Mouse (Mus musculus): ENCODE data around the gene Dot1l.
"Not testable (repeated sequence)": the region's sequence is repeated elsewhere in the genome, so short reads cannot be mapped to it uniquely, and the experiment has no call there.

Gene Dot1l

DNA sequence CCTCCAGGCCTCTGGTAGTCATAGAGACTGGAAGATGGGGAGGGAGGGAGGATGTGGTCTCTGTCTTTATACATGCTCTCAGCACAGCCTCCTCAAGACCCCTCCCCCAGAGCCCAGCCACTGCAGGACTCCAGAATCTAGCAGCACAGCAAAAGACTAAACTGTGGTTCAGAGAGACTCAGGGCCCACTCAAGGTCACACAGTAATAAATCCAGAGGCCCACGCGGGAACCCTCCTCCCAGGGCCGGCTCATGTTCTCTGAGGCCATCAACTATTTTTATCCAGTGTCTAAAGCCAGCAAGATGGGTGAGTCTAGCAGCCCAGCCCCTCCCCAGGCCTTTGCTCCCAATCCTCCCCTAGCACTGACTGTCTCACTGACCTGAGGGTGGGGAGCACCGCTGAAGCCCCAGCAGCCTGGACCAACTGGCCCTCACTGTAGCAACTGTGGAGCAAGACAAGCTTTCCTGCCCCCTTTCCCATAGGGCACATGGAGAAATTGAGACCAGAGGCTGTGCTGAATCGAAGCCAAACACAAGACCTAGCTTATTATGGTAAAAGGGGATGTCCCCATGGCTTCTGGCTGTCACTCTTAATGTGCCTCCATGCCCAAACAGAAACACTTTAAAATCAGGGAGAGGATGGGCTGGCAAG lies 57.5 kb downstream of the Dot1l start:
- DNase-seq (ENCODE audit: low read depth): no peak

DNA sequence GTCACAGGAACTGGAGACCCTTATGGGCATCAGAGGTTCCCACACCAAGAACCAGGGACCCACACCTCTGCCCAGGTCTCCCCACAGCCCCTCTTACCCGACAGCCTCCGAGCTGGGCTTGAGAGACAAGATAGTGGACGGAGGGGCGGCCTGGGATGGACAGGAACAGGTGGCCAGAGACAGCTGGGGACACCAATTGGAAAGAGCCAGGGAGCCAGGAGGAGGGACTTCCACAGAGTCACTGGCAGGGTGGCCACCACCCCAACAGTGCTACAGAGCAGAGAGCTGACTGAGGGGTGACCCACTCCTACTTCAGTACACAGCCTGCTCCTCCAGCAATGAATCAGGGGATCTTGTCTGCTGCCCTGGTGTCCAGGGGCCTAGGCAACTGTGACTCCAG lies 58.4 kb downstream of the Dot1l start, which contains the start of gene Jsrp1:
Jsrp1 (minus strand) TSS at position 133 of the 400 bp plus-strand sequence.
- DNase-seq (ENCODE audit: low read depth): no peak

- no peak for DNase-seq (ENCODE audit: low read depth)
Observed at GRCm38 (mm10) chr10:80814800-80815199, 59.8 kb downstream of the Dot1l start.

GRCm38 (mm10) chr10:80816303-80816702 lies 61.3 kb downstream of the Dot1l start:
- not testable (repeated sequence) for DNase-seq (ENCODE audit: low read depth)

DNA sequence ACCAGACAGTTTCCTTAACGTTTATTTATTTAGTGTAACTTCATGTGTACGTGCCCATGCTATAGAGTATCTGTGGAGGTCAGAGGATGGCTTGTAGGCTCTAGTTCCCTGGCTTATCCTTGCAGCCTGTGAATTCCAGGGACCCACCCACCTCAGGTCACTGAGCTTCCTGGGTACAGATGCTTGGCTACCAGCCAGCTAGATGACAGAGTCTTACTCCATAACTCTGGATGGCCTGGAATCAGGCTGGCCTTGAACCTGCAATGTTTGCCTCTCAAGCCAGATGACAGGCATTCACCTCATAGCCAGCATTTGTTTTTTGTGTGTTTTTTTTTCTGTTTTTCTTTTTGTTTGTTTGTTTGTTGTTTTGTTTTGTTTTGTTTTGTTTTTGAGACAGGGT lies 62.2 kb downstream of the Dot1l start:
- no peak for DNase-seq (ENCODE audit: low read depth)

GRCm38 (mm10) chr10:80817955-80818354 lies 62.9 kb downstream of the Dot1l start:
- DNase-seq (ENCODE audit: low read depth): peak; percentile 61

DNA sequence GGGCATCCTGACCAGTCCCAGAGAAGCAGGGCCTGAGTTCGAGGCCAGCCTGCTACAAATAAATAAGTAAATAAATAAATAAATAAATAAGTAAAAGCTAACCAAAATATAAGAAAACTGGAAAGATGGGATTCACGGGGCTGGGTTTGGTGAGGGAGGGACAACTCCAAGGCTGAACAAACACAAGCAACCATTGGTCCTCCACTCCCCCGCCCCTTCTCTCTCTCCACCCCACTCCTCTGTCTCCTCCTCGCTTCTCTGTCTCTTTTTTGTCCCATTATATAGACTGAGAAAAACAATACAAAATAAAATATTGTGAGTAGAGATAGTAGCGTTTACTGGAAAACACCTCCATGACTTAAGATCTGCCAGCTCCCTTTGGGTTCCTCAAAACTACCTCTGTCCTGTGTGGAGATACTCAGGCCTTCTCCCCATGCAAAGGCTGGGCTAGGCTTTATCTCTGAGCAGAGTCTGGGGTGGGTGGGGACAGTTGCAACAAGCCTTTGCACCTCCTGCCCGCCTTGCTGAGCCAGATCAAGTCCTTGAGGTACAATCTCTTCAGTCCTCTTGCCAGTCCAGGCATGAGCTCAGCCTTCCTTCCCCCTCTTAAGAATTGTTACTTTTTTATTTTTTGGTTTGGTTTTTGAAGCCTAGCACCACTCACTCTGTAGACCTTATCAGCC lies 63.7 kb downstream of the Dot1l start:
- DNase-seq (ENCODE audit: low read depth): no peak

- DNase-seq (ENCODE audit: low read depth): no peak
Observed at GRCm38 (mm10) chr10:80819406-80819805, 64.4 kb downstream of the Dot1l start.

DNA sequence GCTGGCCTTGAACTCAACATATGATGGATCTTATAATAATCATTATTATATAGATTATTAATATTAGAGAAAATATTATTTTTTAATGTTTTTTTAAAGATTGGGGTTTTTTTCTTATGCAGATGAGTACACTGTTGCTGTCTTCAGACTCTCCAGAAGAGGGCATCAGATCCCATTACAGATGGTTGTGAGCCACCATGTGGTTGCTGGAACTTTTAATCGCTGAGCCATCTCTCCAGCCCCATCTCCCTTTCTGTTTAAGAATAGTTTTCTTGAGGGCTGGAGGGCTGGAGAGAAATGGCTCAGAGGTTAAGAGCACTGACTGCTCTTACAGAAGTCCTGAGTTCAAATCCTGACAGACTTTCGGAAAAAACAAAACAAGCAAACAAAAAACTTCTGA lies 67.0 kb downstream of the Dot1l start:
- peak; percentile 71 for DNase-seq (ENCODE audit: low read depth)

- DNase-seq (ENCODE audit: low read depth): no peak
Observed at GRCm38 (mm10) chr10:80822528-80822927, 67.5 kb downstream of the Dot1l start.

DNA sequence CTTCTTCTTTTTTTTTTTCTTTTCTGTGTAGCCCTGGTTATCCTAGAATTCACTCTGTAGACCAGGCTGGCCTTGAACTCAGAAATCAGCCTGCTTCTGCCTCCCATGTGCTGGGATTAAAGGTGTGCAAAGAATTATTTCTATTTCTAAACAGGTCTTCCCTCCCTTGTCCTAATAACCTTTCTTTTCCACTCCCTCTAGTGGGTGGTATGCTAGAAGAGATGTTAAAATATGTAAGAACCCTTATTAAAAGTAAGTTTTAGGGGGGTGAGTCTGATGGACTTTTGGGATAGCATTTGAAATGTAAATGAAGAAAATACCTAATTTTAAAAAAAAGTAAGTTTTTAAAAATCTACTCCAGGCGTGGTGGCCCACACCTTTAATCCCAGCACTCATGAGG lies 68.3 kb downstream of the Dot1l start:
- DNase-seq (ENCODE audit: low read depth): no peak

DNA sequence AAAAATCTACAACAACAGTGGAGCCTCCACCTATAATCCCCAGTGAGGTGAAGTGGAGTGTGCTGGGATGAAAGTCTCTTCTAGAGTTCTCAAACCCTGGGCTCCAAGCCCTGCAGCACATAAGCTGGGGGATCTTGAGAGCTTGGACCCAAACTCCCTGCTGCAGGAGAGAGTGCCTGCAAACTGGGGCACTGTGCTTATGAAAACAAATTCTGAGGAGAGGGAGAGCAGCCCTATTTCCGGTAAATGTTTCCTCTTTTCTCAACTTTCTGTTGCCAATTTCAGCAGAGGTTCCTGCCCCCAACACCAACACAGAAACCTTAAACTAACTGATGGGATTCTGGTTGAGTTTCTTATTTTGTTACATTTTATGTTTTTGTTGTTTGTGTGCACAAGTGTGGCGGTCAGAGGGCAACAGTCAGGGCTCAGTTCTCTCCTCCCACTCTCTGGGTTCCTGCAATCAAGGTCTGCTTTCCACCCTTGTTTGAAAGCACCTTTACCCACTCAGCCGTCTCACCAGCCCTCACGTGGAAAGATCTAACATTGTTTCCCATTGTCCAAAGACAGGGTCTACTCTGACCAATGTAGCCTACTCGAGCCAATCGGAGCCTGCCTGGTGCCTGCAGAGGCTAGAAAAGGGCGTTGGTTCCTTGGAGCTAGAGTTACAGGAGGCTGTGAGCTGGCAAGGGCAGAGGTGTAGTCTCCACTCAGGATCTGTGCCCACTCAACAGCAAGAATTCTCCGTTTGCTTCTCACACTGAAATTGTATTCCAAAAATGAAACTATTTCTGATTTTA lies 69.0 kb downstream of the Dot1l start:
- DNase-seq (ENCODE audit: low read depth): peak; percentile 68

- DNase-seq (ENCODE audit: low read depth): no peak
Observed at GRCm38 (mm10) chr10:80824827-80825226, 69.8 kb downstream of the Dot1l start.

DNA sequence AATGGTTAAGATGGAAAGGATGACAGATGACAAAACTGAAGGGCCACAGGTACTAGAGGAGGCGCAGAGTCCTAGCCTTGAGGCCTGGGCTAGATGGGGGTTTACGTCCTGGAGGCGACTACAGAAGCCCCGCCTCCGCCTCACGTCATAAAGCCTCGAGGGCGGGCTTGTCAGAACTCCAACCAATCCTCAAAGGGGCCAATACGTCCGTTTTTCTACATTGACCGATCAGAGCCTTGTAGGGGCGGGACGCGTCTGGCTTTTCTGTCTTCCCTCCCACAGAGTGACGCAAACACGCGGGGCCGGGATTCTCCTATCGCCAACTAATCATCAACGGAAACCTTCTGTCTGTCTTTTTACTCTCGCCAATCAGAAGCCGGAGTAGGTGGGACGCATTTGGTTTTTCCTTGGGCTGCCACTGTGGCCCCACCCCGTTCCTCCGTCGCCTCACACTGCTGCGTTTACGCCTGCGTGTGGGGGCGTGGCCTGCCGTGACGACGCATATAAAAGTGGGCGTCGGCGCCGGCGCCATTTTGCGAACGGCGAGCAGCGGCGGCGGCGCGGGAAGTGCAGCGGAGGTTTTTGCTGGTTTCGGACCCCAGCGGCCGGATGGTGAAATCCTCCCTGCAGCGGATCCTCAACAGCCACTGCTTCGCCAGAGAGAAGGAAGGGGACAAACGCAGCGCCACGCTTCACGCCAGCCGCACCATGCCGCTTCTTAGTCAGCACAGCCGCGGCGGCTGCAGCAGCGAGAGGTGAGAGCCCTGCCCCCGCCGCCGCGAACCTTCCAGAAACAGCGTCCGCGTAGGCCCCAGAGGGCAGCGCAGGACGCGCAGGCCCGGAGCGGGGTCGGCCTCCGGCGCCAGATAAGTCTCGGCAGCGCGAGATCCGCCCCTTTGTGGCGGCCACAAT lies 71.4 kb downstream of the Dot1l start, which contains the start of gene Oaz1:
Oaz1 (plus strand) TSS at position 506 of the 912 bp plus-strand sequence.
- peak; percentile 100 for DNase-seq (ENCODE audit: low read depth)

DNA sequence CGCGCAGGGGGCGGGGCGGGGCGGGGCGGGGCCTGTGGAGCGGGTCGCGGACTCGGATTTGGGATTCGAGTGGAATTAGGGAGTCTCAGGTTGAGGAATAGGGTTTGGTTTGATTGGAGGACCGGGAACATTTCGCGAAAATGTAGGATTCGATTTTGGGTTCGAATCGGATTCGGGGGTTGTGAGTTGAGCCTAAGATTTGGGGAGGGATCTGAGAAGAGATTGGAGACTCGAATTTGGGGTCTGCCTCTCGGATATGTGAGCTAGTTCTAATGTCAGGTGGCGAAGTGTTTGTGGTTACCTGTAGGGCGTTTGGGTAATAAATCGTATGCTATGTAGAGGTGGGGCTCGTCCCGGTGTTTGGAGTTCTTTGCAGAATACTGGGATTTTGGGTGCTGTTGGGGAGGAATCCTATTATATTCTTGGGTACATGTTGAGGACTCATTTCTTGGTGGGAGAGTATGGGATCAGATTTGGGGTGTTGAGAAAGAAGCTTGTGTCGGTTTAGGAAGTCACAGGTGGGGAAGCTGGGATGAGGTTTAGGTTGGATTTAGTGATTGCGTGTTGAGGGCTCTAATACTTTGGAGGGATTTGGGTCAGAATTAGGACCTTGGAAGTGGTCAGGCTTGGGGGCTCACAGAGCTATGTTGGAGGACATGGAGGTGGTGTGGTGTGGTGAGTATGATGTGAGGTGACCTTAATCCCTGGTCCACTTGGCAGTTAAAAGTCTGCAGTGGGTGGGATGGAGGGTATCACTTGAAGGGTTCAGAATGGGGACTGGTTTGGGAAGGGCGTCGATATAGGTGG lies 72.3 kb downstream of the Dot1l start:
- DNase-seq (ENCODE audit: low read depth): no peak

- DNase-seq (ENCODE audit: low read depth): no peak
Observed at GRCm38 (mm10) chr10:80827870-80828420, 72.9 kb downstream of the Dot1l start.

DNA sequence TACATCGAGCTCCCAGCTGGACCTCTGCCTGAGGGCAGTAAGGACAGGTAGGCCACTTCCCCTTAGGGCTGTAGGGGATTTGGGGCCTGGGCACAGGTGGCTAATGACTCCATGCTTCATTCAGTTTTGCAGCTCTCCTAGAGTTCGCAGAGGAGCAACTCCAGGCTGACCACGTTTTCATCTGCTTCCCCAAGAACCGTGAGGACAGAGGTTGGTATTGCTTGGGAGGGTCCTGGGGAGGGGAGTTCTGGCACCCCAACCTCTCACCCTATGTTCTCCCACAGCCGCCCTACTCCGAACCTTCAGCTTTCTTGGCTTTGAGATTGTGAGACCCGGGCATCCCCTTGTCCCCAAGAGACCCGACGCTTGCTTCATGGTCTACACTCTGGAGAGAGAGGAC lies 73.6 kb downstream of the Dot1l start:
- not testable (repeated sequence) for DNase-seq (ENCODE audit: low read depth)

DNA sequence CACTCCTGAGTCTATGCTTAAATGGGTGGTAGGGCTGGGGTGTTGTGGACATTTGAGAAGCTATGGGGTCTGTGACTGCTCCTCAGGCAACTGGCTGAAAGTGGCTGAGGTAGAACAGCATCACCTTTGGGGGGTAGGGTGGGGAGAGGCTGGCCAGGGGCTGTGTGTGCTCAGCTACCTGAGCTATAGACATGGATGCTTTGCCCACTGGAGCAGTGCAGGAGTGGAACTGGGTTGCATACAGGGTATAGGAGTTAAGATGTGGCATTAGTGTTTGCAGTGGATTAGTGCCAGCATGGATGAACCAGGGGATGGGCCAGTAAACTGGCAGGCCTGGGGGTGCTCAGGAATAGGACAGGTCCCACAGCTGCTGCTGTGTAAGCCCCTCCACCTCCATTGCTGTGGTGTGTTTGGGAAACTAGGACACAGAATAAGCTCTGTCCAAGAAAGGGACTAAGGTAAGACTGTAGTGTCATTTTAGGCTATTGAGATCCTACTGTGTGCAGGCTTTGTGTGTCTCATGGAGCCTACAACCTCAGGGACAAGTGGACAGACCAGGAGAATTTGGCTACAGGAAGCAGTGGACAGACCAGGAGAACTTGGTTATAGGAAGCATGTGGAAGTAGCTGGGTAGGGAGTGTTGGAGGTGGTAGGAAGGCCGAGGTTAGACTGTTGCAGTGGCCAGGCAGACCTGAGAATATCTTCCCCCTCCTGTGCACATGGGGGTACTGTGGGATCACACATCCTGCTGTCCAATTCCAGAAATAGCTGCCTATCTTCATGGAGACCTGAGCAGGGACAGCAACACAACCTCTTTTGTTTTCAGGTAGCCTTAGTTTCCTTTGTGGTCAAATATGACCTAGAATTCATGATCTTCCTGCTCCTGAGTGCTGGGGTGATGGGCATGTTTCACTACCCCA lies 74.6 kb downstream of the Dot1l start:
- peak; percentile 29 for DNase-seq (ENCODE audit: low read depth)

DNA sequence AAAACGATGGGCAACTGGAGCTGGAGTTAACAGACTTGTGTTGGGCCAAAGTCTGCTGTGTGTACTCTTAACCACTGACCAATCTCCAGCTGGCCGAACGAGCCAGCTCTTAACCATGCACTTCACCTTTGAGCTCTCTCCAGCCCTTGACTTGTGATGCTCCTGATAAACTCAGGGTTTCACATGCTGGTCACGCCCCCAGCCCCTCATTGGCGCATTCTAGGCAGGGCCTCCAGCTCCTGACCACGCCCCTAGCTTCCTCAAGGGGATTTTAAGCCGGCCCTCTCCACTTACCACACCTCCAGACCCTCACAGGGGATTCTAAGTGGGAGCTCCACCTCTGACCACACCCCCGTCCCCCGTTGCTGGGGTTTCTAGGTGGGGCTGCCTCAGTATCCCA lies 76.1 kb downstream of the Dot1l start:
- DNase-seq (ENCODE audit: low read depth): peak; percentile 65

Measured in induced T-regulatory cell, adult 2 months (primary cell).